Mouse (Mus musculus) limb, embryonic 11.5 days (tissue): ENCODE measurements around the gene Rnf126. TPM values are rescaled to one million over a fixed set of nuclear protein-coding genes. Genes with fewer than 3 reads are reported as not detected.
"Not testable (repeated sequence)": the region's sequence is repeated elsewhere in the genome, so short reads cannot be mapped to it uniquely, and the experiment has no call there.

ENCODE experiments used
- ATAC-seq: fragments of 200-750 bp; cut with Nextera tagmentation; 2 replicates; pipeline ENCODE4 v1.8.0; 2017; ENCODE audit warnings: low read depth; ENCODE audit not compliant: insufficient number of reproducible peaks, low FRiP score, low TSS enrichment
- DNase-seq: peaks from one replicate; pipeline ENCODE4 v3.0.0-alpha.2; 2015; ENCODE audit warnings: low spot score
- H3K27ac ChIP-seq: fragments of 300-500 bp; sonication (generic); replicated peaks from 2 replicates; pipeline ENCODE4 v1.5.1; 2014; ENCODE audit warnings: low read depth, mild to moderate bottlenecking, low read length
- H3K27me3 ChIP-seq: fragments of 300-500 bp; sonication (generic); 2 replicates; pipeline ENCODE4 v1.6.1; 2014; ENCODE audit warnings: mild to moderate bottlenecking, low read length, mixed read lengths; ENCODE audit not compliant: control insufficient read depth, insufficient read depth
- H3K36me3 ChIP-seq: fragments of 300-500 bp; sonication (generic); 2 replicates; pipeline ENCODE4 v1.6.1; 2014; ENCODE audit warnings: mild to moderate bottlenecking, low read length, moderate library complexity, mixed read lengths; ENCODE audit not compliant: control insufficient read depth, insufficient read depth
- H3K4me1 ChIP-seq: fragments of 300-500 bp; sonication (generic); 2 replicates; pipeline ENCODE4 v1.6.1; 2014; ENCODE audit warnings: low read length, mixed read lengths; ENCODE audit not compliant: control insufficient read depth, insufficient read depth
- H3K4me2 ChIP-seq: fragments of 300-500 bp; sonication (generic); 2 replicates; pipeline ENCODE4 v1.6.1; 2014; ENCODE audit warnings: low read depth, mild to moderate bottlenecking, moderate library complexity; ENCODE audit not compliant: severe bottlenecking
- H3K4me3 ChIP-seq: fragments of 300-500 bp; sonication (generic); 2 replicates; pipeline ENCODE4 v1.5.1; 2014; ENCODE audit warnings: low read depth, low read length
- H3K9ac ChIP-seq: fragments of 300-500 bp; sonication (generic); 2 replicates; pipeline ENCODE4 v1.6.1; 2014; ENCODE audit warnings: mild to moderate bottlenecking, low read length
- H3K9me3 ChIP-seq: fragments of 300-500 bp; sonication (generic); 2 replicates; pipeline ENCODE4 v1.6.1; 2016; ENCODE audit warnings: low read length; ENCODE audit not compliant: control insufficient read depth
- WGBS: fragments of 180-500 bp; shearing (Covaris S2); extraction: QIAGEN DNeasy Blood & Tissue Kit; methylation state at CpG from one replicate; pipeline ENCODE4 v1.1.7; 2014; 5-methylcytosine and 5-hydroxymethylcytosine counted together
- polyA plus RNA-seq: library from polyadenylated mRNA; unstranded; fragments of >200 nt; fragmentation: Nextera tagmentation; extraction: Ambion mirVana; gene quantifications from 2 replicates; pipeline ENCODE4 v1.2.1, GENCODE M21; 2014

Rnf126 gene
- polyA plus RNA-seq, 1 experiment from 2014 or later = 112 TPM

DNA sequence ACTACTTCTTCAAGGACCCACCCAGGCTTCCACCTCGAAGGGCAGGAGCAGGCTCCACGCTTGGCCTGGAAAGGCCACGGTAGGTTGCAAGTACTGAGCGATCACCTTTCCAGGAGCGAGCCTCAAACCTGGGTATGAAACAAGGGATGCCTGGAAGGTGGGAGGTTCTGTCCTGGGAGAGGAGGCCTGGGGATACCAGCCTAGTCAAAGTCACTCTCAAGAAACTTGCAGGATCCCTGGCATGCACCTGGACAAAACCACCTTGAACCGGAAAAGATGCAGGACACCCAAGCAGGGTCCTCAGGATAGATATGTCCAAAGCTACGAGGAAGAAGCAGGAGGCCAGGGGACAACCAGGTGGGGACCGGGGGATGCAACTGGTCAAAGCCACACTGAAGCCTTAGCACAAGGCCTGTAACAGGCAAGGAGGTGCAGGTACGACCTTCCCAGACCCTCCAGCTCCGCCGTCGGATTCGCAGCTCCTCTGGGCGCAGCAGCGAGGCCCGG, 698 bp downstream of the Rnf126 start:
- ATAC-seq = no peak; the same call in 1 of the 2 replicates

DNA sequence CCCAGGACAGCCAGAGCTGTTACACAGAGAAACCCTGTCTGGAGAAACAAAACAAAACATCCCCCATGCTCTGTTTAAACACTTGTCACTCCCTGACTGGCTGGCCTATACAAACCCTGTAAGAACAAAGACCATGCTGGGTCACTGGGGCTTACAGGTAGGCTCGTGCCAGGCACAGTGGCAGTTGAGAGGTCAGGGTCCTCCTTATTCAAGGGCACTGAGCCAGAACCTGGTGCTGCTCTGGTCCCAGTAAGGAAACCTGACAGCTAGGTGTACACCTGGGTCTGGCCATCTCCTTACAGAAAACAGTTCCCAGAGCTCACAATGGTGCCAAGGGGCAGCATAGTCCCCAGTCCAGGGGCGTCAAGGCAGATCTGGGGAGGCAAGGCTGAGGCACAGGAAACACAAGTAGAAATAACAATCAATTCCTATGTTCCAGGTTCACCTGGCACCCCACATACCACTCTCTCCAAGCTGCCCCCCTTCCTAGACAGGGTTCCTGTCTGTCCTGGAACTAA, 1.5 kb downstream of the Rnf126 start:
- no peak overlapping the region for H3K27ac ChIP-seq
- ATAC-seq (no peak), DNase-seq (no peak)
- peak overlapping the region; percentile 90 for H3K4me2 ChIP-seq
- H3K36me3 ChIP-seq = peaks cover 24% of the 10 kb centered on the region
- no peak overlapping the region; the same call in 1 of the 2 replicates for H3K9ac ChIP-seq
- H3K27me3 ChIP-seq = no peaks in the 10 kb centered on the region
- no peaks in the 10 kb centered on the region for H3K9me3 ChIP-seq
- WGBS = 90% methylated on average over 2 of the region's 2 CpGs
- peaks cover 14% of the 10 kb centered on the region for H3K4me1 ChIP-seq
- peak overlapping the region; percentile 87 for H3K4me3 ChIP-seq

More for the DNA sequence above, 698 bp downstream of the Rnf126 start:
- peak overlapping the region; percentile 87 for H3K4me3 ChIP-seq
- peak overlapping the region; percentile 95 for H3K9ac ChIP-seq
- peaks cover 18% of the 10 kb centered on the region for H3K36me3 ChIP-seq
- DNase-seq = no peak
- no peaks in the 10 kb centered on the region for H3K9me3 ChIP-seq
- peak overlapping the region; percentile 90 for H3K4me2 ChIP-seq
- H3K27me3 ChIP-seq = no peaks in the 10 kb centered on the region
- H3K27ac ChIP-seq = peak overlapping the region; percentile 90
- WGBS = 9% methylated on average over 16 of the region's 16 CpGs
- H3K4me1 ChIP-seq = peaks cover 14% of the 10 kb centered on the region

DNA sequence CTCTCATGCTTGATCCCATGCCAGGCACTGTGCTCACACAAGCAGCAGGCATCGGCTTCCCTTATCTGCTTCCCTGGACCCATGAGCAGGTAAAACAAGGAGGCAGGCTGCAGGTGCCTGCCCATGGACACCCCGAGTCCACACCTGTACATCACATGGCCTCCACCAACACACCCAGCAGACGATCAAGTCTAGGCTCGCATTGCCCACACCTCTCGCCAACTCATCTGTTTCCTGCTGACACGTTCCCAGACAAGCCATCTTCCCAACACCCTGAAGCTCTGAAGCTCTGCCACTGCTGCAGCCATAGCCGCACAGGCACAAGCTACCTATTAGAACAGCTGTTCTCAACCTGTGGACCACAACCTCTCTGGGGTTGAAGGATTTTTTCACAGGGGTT, 2.5 kb downstream of the Rnf126 start:
- Histone ChIP-seq H3K27me3 (no peaks in the 10 kb centered on the region), H3K4me2 (no peak overlapping the region), H3K9ac (no peak overlapping the region), H3K9me3 (no peaks in the 10 kb centered on the region), H3K27ac (no peak overlapping the region), H3K4me3 (no peak overlapping the region), H3K4me1 (peaks cover 14% of the 10 kb centered on the region), H3K36me3 (peaks cover 26% of the 10 kb centered on the region)
- ATAC-seq (no peak), DNase-seq (no peak)
- WGBS = 78% methylated on average over 7 of the region's 7 CpGs

DNA sequence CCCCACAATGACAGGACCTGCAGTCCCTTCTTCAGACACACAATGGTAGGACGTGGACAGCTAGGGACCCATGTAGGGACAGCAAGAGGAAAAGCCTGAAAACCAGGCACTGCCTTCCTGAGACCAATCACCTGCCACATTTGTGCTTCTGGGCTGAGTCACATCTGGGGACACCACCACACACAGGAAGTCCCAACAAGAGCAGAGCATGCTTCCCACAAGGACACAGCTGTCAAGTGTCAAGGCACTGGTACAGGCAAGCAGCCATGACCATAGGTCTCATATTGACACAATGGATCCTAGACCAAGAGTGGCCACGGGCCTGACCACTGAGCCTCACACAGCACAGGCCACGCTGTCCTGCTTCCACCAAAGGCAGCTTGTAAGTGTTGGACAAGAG, 3.9 kb downstream of the Rnf126 start:
- WGBS = 89% methylated on average over 3 of the region's 3 CpGs
- ATAC-seq = no peak
- Histone ChIP-seq H3K27me3 (no peaks in the 10 kb centered on the region), H3K36me3 (peaks cover 35% of the 10 kb centered on the region), H3K27ac (no peak overlapping the region), H3K4me2 (no peak overlapping the region), H3K9me3 (no peaks in the 10 kb centered on the region), H3K4me1 (peaks cover 12% of the 10 kb centered on the region), H3K9ac (no peak overlapping the region), H3K4me3 (no peak overlapping the region)
- no peak for DNase-seq

DNA sequence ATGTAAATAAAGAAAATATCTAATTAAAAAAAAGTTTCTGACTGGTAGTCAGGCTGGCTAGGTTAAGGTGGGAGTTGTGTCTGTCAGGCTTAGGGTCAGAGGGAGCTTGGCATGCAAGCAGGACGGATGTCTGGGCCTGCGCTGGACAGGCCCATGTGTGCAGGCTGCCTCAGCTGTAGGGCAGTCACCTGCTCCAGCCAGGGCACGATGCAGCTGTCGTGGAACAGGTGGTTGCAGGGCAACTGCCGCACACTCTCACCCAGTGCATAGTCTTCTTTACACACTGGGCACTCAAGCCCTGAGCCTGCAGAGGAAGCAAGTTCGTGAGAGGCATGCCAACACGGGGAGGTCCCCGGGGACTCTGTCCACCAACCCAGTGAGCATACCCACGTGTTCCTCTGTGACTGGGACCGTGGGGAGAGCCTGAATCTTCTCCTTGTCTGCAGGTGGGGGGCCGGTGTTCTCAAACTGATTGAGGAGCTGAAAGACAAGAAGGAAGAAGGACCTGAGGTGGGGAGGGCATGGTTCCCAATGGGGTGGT, 6.1 kb downstream of the Rnf126 start:
- Histone ChIP-seq H3K4me3 (no peak overlapping the region), H3K27ac (no peak overlapping the region), H3K9ac (no peak overlapping the region), H3K27me3 (no peaks in the 10 kb centered on the region), H3K9me3 (no peaks in the 10 kb centered on the region), H3K4me1 (peaks cover 7% of the 10 kb centered on the region), H3K36me3 (peaks cover 43% of the 10 kb centered on the region), H3K4me2 (no peak overlapping the region)
- no peak for ATAC-seq
- WGBS = 94% methylated on average over 11 of the region's 11 CpGs
- DNase-seq = no peak

DNA sequence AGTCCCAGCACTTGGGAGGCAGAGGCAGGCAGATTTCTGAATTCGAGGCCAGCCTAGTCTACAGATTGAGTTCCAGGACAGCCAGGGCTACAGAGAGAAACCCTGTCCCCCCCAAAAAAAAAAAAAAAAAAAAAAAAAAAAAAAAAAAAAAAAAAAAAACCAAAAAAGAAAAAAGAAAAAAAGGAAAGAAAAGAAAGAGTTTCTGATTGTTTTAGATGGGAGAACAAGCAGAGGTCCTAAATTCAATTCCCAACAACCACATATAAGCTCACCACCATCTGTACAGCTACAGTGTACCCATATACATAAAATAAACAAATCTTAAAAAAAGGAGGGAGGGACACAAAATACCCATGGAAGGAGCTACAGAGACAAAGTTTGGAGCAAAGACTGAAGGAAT, 7.1 kb downstream of the Rnf126 start:
- DNase-seq, H3K4me2 ChIP-seq, H3K9me3 ChIP-seq, H3K27ac ChIP-seq, H3K4me1 ChIP-seq, H3K27me3 ChIP-seq, H3K4me3 ChIP-seq, ATAC-seq, H3K9ac ChIP-seq: not testable (repeated sequence)
- 90% methylated on average over 1 of the region's 1 CpGs for WGBS
- peaks cover 43% of the 10 kb centered on the region for H3K36me3 ChIP-seq

DNA sequence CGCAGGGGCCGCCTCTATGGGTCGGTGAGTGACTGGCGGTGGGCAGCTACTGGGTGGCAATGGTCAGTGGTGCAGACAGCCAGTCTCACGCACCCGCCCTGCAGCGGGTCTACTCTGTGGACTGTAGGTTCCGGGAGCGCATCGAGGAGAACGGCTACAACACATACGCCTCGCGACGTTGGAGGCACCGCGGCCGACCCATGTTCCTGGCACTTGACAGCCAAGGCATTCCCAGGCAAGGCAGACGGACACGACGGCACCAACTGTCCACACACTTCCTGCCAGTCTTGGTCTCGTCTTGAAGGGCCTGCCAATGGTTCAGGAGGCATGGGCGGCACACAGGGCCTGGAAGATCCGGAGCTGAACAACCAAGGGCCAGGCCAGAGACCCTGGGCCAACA, 10.1 kb downstream of the Rnf126 start:
- H3K36me3 ChIP-seq = peaks cover 31% of the 10 kb centered on the region
- no peak overlapping the region for H3K4me2 ChIP-seq
- no peak overlapping the region for H3K9ac ChIP-seq
- H3K4me1 ChIP-seq = peaks cover 8% of the 10 kb centered on the region; the same call in 1 of the 2 replicates
- ATAC-seq = no peak
- 93% methylated on average over 24 of the region's 24 CpGs for WGBS
- no peak overlapping the region for H3K27ac ChIP-seq
- no peaks in the 10 kb centered on the region for H3K9me3 ChIP-seq
- DNase-seq = no peak
- no peak overlapping the region for H3K4me3 ChIP-seq
- no peaks in the 10 kb centered on the region for H3K27me3 ChIP-seq

DNA sequence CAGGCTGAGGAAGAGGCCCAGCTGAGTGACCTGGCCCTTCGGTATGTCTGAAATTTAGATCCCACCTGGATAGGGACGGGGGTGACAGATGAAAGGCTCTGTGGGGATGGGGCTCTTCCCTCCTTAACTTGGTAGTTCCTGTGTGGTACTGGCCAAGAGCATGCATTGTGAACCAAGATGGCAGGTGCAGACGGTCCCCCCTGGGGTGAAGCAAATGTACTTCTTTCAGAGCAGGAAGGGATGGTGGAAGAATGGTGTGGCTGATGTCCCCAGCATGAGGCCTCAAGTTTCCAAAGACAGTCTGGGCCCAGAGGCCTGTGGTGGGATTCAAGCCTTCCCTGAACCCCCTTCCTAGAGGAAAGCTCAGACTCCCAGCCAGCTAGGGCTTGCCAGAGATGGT, 10.9 kb downstream of the Rnf126 start:
- H3K4me3 ChIP-seq = no peak overlapping the region
- DNase-seq = no peak
- peaks cover 23% of the 10 kb centered on the region for H3K36me3 ChIP-seq
- 76% methylated on average over 3 of the region's 3 CpGs for WGBS
- peaks cover 8% of the 10 kb centered on the region; the same call in 1 of the 2 replicates for H3K4me1 ChIP-seq
- no peaks in the 10 kb centered on the region for H3K27me3 ChIP-seq
- H3K9ac ChIP-seq = no peak overlapping the region
- H3K27ac ChIP-seq = no peak overlapping the region
- H3K9me3 ChIP-seq = no peaks in the 10 kb centered on the region
- no peak overlapping the region for H3K4me2 ChIP-seq
- ATAC-seq = no peak
